Mouse (Mus musculus) right cerebral cortex, adult 18-20 months (tissue): Measurements from ENCODE around the gene Gm20481.
"Not testable (repeated sequence)": the region's sequence is repeated elsewhere in the genome, so short reads cannot be mapped to it uniquely, and the experiment has no call there.

Experiments used
- DNase-seq: peaks from one replicate; pipeline ENCODE4 v3.0.0; 2022; ENCODE audit warnings: mixed read lengths

Gene Gm20481

DNA sequence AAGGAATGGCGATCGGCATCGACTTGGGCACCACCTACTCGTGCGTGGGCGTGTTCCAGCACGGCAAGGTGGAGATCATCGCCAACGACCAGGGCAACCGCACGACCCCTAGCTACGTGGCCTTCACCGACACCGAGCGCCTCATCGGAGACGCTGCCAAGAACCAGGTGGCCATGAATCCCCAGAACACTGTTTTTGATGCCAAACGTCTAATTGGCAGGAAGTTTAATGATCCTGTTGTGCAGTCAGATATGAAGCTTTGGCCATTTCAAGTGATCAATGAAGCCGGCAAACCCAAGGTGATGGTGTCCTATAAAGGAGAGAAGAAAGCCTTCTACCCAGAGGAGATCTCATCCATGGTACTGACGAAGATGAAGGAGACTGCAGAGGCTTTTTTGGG lies 7.3 kb downstream of the Gm20481 start:
- DNase-seq, result no peak

GRCm38 (mm10) chr17:34978239-34978638 lies 8.5 kb downstream of the Gm20481 start:
- no peak for DNase-seq

DNA sequence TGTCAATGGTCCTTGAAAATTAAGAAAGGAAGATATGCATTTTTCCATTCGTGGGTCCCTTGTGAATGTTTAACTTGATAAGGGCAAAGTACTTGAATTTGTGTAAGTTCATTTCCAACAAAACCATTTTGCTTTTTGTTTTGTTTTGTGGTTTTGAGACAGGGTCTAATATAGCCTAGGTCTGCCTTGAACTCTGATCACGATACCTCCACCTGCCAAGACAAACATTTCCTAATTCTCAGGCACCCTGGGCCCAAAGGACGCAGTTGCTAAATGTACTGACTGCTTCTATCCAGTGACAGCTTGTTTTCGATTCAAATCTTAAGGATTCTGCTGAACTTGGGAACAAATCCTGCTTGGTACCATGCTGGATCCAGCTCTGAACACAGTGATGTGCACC lies 9.9 kb downstream of the Gm20481 start:
- DNase-seq, result no peak

DNA sequence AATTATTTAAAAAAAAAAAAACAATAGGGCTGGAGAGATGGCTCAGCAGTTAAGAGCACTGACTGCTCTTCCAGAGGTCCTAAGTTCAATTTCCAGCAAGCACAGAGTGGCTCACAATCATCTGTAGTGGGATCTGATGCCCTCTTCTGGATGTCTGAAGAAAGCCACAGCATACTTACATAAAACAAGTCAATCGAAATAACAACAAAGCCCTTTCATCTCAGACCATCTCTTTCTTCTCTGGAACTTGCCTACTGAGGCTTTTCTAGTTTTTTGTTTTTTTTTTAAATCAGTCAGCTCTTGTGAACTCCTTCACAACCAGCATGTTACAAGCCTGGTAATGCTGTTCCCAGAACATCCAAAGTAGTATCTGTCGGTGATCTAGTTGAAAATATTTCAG lies 10.9 kb downstream of the Gm20481 start:
- peak; percentile 37 for DNase-seq

GRCm38 (mm10) chr17:34981690-34982180 lies 12.0 kb downstream of the Gm20481 start, which contains the start of gene Lsm2:
TSS of gene Lsm2 (plus strand) at chr17:34981862.
- DNase-seq, result peak; percentile 94

GRCm38 (mm10) chr17:34982328-34982727 lies 12.6 kb downstream of the Gm20481 start:
- DNase-seq, result no peak

GRCm38 (mm10) chr17:34984218-34984617 lies 14.5 kb downstream of the Gm20481 start:
- no peak for DNase-seq

GRCm38 (mm10) chr17:34994751-34995150 lies 25.0 kb downstream of the Gm20481 start:
- DNase-seq, result no peak

DNA sequence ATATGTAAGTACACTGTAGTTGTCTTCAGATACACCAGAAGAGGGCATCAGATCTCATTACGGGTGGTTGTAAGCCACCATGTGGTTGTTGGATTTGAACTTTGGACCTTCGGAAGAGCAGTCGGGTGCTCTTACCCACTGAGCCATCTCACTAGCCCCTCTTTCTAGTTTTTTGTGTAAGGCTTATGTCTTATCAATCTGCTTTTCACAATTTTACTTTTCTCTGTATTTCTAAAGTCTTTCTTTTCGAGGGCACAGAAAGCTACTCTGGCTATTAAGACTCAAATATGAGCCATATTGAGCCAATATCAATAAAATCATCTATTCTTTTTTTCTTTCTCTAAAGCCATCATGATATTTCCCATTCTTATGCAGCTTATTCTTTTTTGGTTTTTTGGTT lies 25.5 kb downstream of the Gm20481 start:
- DNase-seq, result not testable (repeated sequence)

GRCm38 (mm10) chr17:34995927-34996326 lies 26.2 kb downstream of the Gm20481 start:
- not testable (repeated sequence) for DNase-seq

DNA sequence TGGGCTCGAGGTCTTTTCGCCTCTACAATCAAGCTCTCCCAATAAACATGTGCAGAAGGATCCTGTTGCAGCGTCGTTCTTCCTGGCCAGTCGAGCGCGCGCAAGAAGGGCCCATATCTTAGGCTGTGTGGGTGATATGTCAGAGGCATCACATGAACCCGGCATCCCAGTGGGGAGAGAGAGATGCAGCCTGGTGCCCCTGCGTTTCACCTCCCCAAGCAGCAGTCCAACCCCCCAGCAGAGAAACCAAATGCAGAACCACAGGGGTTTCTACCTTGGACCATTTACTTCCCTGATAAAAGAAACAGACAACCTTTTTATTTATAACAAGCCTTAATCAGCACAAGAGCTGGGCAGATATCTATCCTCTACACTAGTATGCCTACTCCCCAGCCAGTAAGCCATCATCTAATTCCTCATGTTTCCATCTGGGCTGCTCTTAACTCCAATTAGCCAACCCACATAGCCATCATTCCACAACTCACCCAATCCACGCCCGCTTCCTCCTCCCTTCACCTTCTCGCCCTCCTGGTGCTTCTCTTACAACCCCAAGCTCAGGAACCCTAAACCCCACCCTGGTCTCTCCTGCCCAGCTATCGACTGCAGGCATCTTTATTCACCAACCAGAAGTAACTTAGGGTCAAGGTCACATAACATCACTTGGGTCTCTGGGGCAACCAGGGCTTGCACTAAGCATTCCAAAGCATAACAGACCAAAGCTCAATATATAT lies 26.9 kb downstream of the Gm20481 start:
- DNase-seq, result no peak

GRCm38 (mm10) chr17:34997142-34997483 lies 27.4 kb downstream of the Gm20481 start:
- DNase-seq, result no peak

GRCm38 (mm10) chr17:34998526-34999430 lies 29.1 kb downstream of the Gm20481 start:
- no peak for DNase-seq

DNA sequence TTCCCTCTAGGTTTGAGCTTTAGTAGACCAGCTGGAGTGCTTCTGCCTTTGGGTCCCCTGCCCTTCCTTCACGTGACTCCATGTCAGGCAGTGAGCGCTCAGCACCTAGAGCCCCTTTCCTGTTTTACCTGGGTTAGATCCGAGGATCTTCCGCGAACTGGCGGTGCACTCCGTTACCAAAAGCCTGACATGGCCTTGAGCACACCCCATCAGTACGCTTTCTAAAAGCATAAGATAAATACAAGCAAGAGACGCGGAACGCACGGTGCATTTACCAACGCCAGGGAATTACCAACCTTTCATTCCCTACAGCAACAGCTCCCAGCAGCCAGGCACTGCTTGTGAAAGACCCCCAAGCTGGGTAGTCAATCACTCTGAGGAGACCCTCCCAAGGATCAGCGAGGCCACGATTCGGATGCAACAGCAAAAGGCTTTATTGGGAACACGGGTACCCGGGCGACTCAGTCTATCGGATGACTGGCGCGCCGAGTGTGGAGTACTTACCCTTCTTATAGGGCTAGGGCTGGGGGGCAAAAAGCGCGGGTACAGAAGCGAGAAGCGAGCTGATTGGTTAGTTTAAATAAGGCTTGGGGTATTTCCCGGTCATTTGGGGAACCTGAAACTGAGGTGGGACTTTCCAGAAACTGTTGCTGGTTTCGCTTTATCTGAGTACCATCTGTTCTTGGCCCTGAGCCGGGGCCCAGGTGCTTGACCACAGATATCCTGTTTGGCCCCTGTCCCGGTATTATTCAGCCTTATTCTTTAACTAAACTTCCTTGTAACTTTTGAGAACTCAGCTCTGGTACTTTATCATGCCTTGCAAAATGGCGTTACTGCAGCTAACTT lies 30.4 kb downstream of the Gm20481 start:
- DNase-seq, result not testable (repeated sequence)

DNA sequence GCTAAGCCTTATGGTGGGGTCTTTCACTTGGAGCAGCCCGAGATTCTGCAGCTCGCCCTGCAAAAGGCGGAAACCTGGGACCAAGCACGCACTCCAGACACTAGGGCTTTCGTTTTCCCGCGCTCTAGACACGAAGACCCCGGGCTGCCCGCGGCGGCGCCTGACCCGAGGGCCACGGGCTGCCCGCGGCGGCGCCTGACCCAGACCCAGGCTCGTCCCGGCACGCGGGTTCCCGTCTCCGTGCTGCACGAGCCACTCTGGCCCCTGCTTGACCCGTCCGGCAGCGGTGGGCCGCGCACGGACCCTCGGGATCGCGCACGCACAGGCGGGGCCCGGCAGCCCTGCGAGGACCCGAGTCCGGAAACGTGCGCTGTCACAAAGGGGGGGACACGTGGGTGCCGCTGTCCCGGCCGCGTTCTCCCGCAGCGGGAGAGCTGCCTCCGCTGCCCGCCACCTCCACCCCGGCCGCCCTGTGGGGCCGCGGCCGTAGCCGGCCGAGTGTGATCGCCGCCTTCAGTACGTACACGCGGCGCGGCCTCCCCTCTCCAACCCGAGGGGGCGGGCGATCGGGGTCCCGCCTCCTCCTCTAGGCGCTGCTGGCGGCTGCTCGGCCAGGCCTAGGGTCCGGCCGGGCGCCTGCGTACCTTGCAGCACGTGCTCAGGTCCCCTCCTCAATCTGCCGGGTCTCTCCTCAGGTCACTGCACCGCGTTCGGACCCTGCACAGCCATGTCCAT lies 31.2 kb downstream of the Gm20481 start, which contains the start of gene Vars:
TSS of gene Vars (plus strand) at position 271 of the 735 bp plus-strand sequence.
- DNase-seq, result peak; percentile 79

- peak; percentile 38 for DNase-seq
These were observed 31.9 kb downstream of the Gm20481 start for GRCm38 (mm10) chr17:35001452-35002152.

DNA sequence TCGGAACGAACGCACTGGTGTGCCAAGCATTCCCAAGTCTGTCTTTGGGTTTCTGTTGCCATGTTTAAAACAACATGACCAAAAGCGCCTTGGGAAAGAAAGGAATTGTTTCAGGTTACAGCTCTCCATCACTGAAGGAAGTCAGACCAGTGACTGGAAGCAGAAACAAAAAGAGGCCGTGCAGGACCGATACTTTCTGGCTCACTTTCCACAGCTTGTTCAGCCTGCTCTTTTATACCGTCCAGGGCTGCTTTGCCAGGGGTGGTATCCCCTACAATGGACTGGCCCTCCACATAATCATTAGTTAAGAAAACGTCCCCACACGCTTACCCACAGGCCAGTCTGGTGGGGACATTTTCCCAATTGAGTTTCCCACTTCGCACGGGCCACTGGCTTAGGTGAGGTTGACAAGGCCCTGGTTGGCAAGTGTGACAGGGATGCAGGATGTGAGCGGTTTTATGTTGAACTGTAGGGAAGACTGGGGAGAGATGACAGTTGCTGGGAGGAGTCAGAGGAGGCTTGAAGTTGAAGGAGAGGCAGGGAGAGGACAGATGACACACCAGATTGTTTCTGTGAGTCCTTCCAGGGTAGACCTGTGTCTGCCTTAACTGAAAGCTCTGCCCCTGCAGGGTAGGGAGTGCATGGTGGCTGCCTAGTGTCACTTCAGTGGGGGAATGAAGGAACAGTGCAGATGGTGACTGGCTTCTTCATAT lies 32.6 kb downstream of the Gm20481 start:
- DNase-seq, result no peak

- DNase-seq, result no peak
These were observed 33.5 kb downstream of the Gm20481 start for GRCm38 (mm10) chr17:35003022-35003838.

GRCm38 (mm10) chr17:35004075-35004717 lies 34.5 kb downstream of the Gm20481 start:
- no peak for DNase-seq
